Mouse (Mus musculus) cortical plate, adult 2 months (tissue): ENCODE results near the gene Xpr1. TPM values are rescaled to one million over a fixed set of nuclear protein-coding genes. Genes with fewer than 3 reads are reported as not detected.

Experiments used
- H3K27ac ChIP-seq: fragments of 200-500 bp; 2 replicates; pipeline ENCODE4 v1.5.1; 2012; ENCODE audit warnings: low read length, control low read depth, inconsistent platforms; ENCODE audit not compliant: insufficient read depth
- H3K4me1 ChIP-seq: fragments of 200-500 bp; 2 replicates; pipeline ENCODE4 v1.6.1; 2011; ENCODE audit warnings: low read length; ENCODE audit not compliant: control insufficient read depth, insufficient read depth
- H3K4me3 ChIP-seq: fragments of 200-500 bp; 2 replicates; pipeline ENCODE4 v1.5.1; 2011; ENCODE audit warnings: mild to moderate bottlenecking, low read length, control low read depth; ENCODE audit not compliant: insufficient read depth
- CTCF ChIP-seq: fragments of 200-500 bp; IDR thresholded peaks from 2 replicates; pipeline ENCODE4 v1.5.1; 2011; ENCODE audit warnings: mild to moderate bottlenecking, control low read depth, low read length; ENCODE audit not compliant: insufficient read depth; ENCODE audit errors: extremely low read depth
- POLR2A ChIP-seq: fragments of 200-500 bp; IDR thresholded peaks from 2 replicates; pipeline ENCODE4 v1.6.1; 2011; ENCODE audit warnings: mild to moderate bottlenecking, low read length, control low read depth; ENCODE audit not compliant: insufficient read depth; ENCODE audit errors: extremely low read depth
- polyA plus RNA-seq: library from polyadenylated mRNA; depleted of rRNA; stranded (reverse); fragments of >200 nt; gene quantifications from 2 replicates; pipeline ENCODE4 v1.2.3, GENCODE M21; 2012

Xpr1 gene
- polyA plus RNA-seq, 1 experiment: 37.9 TPM

GRCm38 (mm10) chr1:155248041-155248440 is 169.2 kb downstream of the Xpr1 start:
- peaks cover 7% of the 10 kb centered on the region for H3K4me1 ChIP-seq
- no peak overlapping the region for H3K27ac ChIP-seq
- TF ChIP-seq POLR2A: no peak
- TF ChIP-seq CTCF: no peak
- no peak overlapping the region for H3K4me3 ChIP-seq

GRCm38 (mm10) chr1:155247441-155247840 is 169.8 kb downstream of the Xpr1 start:
- no peak overlapping the region for H3K27ac ChIP-seq
- TF ChIP-seq POLR2A: no peak
- TF ChIP-seq CTCF: no peak
- peaks cover 3% of the 10 kb centered on the region for H3K4me1 ChIP-seq
- H3K4me3 ChIP-seq: no peak overlapping the region

GRCm38 (mm10) chr1:155245516-155245915 is 171.7 kb downstream of the Xpr1 start:
- no peak for TF ChIP-seq POLR2A
- TF ChIP-seq CTCF: no peak
- H3K4me3 ChIP-seq: no peak overlapping the region

GRCm38 (mm10) chr1:155244771-155245211 is 172.4 kb downstream of the Xpr1 start:
- Histone ChIP-seq H3K4me3 (peak overlapping the region; percentile 21; the same call in 1 of the 2 replicates), H3K27ac (0 out of 2 replicates have a peak overlapping the region, but pooled peaks have one; percentile 24), H3K4me1 (no peaks in the 10 kb centered on the region; the same call in 1 of the 2 replicates)
- no peak for TF ChIP-seq POLR2A
- TF ChIP-seq CTCF: no peak

More at GRCm38 (mm10) chr1:155245516-155245915, 171.7 kb downstream of the Xpr1 start:
- H3K27ac ChIP-seq: no peak overlapping the region
- H3K4me1 ChIP-seq: no peaks in the 10 kb centered on the region; the same call in 1 of the 2 replicates

DNA sequence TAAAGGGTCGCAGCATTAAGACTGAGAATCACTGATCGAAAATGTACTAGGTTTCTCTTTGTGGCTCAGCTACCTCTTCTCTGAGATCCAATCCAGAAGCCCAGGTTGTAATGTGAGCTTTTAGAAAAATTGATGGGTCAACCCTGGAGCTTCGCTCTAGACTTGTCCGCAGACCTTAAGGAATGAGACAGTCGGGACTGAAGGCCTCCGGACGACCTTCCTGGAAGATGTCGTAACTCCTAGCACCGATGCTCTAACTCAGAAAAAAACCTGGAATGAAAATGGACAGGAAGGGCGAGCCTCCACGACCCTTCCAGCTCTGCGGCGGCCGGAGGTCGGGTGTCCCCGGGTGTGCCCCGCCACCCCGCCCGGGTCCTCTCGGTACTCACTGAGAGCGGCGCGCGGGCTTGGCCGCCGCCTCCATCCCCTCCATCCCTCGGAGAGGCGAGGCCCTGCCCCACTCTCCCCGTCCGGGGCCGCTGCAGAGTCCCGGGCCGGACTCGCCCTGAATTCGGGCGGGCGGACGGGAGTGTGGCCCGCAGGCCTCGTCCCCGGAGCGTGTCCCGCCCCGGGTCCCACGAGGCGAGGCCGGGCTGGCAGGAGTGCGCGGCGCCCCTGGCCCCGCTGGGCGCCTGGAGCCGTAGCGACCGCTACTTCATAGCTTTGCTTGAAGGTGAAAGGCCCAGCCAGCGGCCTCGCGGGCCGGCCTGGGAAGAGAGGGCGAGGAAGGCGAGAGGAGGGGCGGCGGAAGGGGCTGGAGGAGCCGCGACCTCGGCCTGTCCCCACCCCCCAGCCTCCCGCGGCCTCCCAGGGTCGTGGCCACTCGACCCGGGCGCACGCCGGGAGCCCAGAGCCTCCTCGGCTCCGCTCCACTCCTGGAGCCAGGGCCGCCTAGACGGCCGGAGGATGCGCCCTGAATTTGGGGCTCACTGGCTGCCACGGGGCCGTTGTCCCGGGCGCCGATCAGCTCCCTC is 173.1 kb downstream of the Xpr1 start, which contains the start of gene BC034090:
BC034090 (minus strand) TSS at position 648 of the 974 bp plus-strand sequence.
- Histone ChIP-seq H3K27ac (0 out of 2 replicates have a peak within 1 kb of the TSS, but pooled peaks have one; percentile 24), H3K4me1 (no peaks in the 10 kb centered on the region; the same call in 1 of the 2 replicates), H3K4me3 (peak within 1 kb of the TSS; percentile 21; the same call in 1 of the 2 replicates)
- TF ChIP-seq POLR2A: no peak
- no peak for TF ChIP-seq CTCF

GRCm38 (mm10) chr1:155242488-155242745 is 174.8 kb downstream of the Xpr1 start:
- Histone ChIP-seq H3K27ac (no peak overlapping the region), H3K4me1 (peaks cover 5% of the 10 kb centered on the region), H3K4me3 (no peak overlapping the region)
- no peak for TF ChIP-seq CTCF
- no peak for TF ChIP-seq POLR2A

- TF ChIP-seq POLR2A (no peak), CTCF (no peak)
- no peak overlapping the region for H3K27ac ChIP-seq
- no peak overlapping the region for H3K4me3 ChIP-seq
- H3K4me1 ChIP-seq: peaks cover 7% of the 10 kb centered on the region
Observed at GRCm38 (mm10) chr1:155241701-155242487, 175.3 kb downstream of the Xpr1 start.

- Histone ChIP-seq H3K4me3 (no peak overlapping the region), H3K4me1 (peaks cover 10% of the 10 kb centered on the region), H3K27ac (peak overlapping the region; percentile 48; the same call in 1 of the 2 replicates)
- TF ChIP-seq POLR2A (no peak), CTCF (no peak)
Observed at GRCm38 (mm10) chr1:155239962-155240717, 177.1 kb downstream of the Xpr1 start.

DNA sequence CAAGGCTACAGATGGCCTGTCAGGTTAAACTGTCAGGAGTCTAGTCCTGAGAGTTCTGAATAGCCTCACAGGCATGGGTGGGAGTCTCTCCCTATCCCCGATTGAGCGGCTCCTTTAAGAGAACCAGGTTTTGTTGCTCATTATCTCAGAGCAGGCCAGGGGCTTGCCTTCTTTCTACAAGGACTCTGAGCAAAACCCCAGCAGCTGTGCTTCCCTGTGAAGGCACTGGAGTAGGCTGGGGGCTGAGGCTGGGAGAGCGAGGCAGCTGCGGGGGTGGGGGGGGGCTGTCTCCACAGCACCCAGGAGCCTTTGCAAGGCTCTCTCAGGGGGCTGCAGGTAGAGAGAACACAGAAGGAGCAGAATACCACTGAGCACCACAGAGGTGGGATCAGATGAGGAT is 178.0 kb downstream of the Xpr1 start:
- Histone ChIP-seq H3K27ac (peak overlapping the region; percentile 48; the same call in 1 of the 2 replicates), H3K4me3 (no peak overlapping the region), H3K4me1 (peaks cover 12% of the 10 kb centered on the region)
- TF ChIP-seq POLR2A (no peak), CTCF (no peak)

DNA sequence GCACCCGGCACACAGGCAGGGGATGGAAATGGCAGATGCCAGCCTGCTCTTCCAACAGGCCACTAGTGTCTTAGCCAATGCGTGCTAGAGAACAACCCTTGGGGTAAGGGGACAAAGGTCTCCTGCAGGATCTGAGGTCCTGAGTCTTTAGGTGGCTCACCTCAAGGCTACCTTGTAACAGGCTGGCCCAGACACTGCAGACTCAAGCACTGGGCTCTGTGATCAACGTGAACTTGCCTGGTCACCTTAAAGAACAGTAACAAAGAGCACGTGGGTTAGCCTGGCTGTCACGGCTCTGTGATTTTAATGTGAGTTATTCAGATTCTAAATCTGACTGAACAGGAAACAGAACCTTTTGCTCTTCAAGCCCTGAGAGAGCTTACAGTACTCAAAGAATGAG is 179.1 kb downstream of the Xpr1 start:
- Histone ChIP-seq H3K27ac (no peak overlapping the region), H3K4me1 (peaks cover 21% of the 10 kb centered on the region), H3K4me3 (no peak overlapping the region)
- TF ChIP-seq POLR2A (no peak), CTCF (no peak)
